Comparison of ENCODE assay signal across 30 mouse cellular contexts in the genomic region with DNA sequence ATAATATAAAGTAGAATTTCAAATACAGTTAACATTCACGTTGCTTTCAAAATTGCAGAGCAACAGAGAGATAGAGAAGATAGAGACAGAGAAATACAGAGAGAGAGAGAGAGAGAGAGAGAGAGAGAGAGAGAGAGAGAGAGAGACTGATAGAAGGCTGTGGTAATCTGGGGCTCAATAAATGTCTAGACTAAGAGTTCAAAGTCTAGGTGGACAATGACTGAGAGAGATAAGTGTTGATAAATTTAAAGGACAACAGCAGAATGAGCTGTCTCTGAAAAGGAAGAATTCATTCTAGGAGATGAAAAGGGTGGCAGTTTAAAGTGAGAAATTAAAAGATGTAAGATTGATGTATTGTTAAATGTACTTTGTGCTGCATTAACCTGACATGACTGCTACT.
"Had no signal": no experiment of that assay in that cellular context is flagged by ENCODE, and none has a peak within 500 bp of the region (broad histone marks: within the 10 kb centered on the region; RNA-seq: fewer than 3 reads in every experiment).

No protein-coding gene starts in this region.

- H3K9me3 ChIP-seq: limb, embryonic 10.5 days; limb, embryonic 12.5 days; limb, embryonic 13.5 days; limb, embryonic 15.5 days; liver, embryonic 12.5 days; liver, embryonic 13.5 days; liver, embryonic 15.5 days; lung, embryonic 15.5 days; megakaryocyte, embryonic 14.5 days; midbrain, embryonic 10.5 days; midbrain, embryonic 12.5 days; midbrain, embryonic 13.5 days; midbrain, embryonic 15.5 days had no signal

- H3K9ac ChIP-seq: limb, embryonic 12.5 days; limb, embryonic 13.5 days; limb, embryonic 15.5 days; liver, embryonic 12.5 days; liver, embryonic 13.5 days; liver, embryonic 14.5 days; liver, embryonic 15.5 days; liver, postnatal 0 days; lung, embryonic 14.5 days; lung, embryonic 15.5 days; midbrain, embryonic 12.5 days; midbrain, embryonic 13.5 days; midbrain, embryonic 15.5 days had no signal

- H3K27ac ChIP-seq: limb, embryonic 10.5 days; limb, embryonic 12.5 days; limb, embryonic 13.5 days; limb, embryonic 15.5 days; liver, embryonic 12.5 days; liver, embryonic 13.5 days; liver, embryonic 14.5 days; liver, embryonic 15.5 days; lung, embryonic 15.5 days; macrophage; midbrain, embryonic 10.5 days; midbrain, embryonic 12.5 days; midbrain, embryonic 13.5 days; midbrain, embryonic 15.5 days had no signal

- H3K4me2 ChIP-seq: limb, embryonic 12.5 days; limb, embryonic 13.5 days; limb, embryonic 15.5 days; liver, embryonic 11.5 days; liver, embryonic 12.5 days; liver, embryonic 13.5 days; liver, embryonic 15.5 days; lung, embryonic 14.5 days; lung, embryonic 15.5 days; midbrain, embryonic 11.5 days; midbrain, embryonic 12.5 days; midbrain, embryonic 13.5 days; midbrain, embryonic 15.5 days had no signal

- H3K27me3 ChIP-seq: limb, embryonic 12.5 days; limb, embryonic 13.5 days; limb, embryonic 15.5 days; liver, embryonic 12.5 days; liver, embryonic 13.5 days; liver, embryonic 15.5 days; lung, embryonic 15.5 days; megakaryocyte, embryonic 14.5 days; midbrain, embryonic 12.5 days; midbrain, embryonic 13.5 days; midbrain, embryonic 15.5 days had no signal

- H3K4me1 ChIP-seq: limb, embryonic 10.5 days; limb, embryonic 12.5 days; limb, embryonic 13.5 days; limb, embryonic 15.5 days; liver, embryonic 12.5 days; liver, embryonic 13.5 days; liver, embryonic 15.5 days; lung, embryonic 15.5 days; midbrain, embryonic 10.5 days; midbrain, embryonic 12.5 days; midbrain, embryonic 13.5 days; midbrain, embryonic 15.5 days had no signal

- ATAC-seq: liver, embryonic 12.5 days; liver, postnatal 0 days; lung, postnatal 0 days; midbrain, embryonic 13.5 days; midbrain, embryonic 15.5 days; midbrain, embryonic 16.5 days had no signal

- H3K4me3 ChIP-seq: limb, embryonic 10.5 days; limb, embryonic 12.5 days; limb, embryonic 13.5 days; limb, embryonic 15.5 days; liver, embryonic 12.5 days; liver, embryonic 13.5 days; liver, embryonic 15.5 days; lung, embryonic 15.5 days; megakaryocyte, embryonic 14.5 days; midbrain, embryonic 10.5 days; midbrain, embryonic 12.5 days; midbrain, embryonic 13.5 days; midbrain, embryonic 15.5 days; myocyte had no signal

- DNase-seq: left cerebral cortex, postnatal 4 days; liver; liver, embryonic 13.5 days; liver, postnatal 0 days; lung, adult 2 months; lung, embryonic 14.5 days; lung, postnatal 10 days; lung, postnatal 14 days; lung, postnatal 36 days; lung, postnatal 4 days; midbrain, embryonic 14.5 days had no signal

- H3K36me3 ChIP-seq: limb, embryonic 10.5 days; limb, embryonic 12.5 days; limb, embryonic 13.5 days; limb, embryonic 15.5 days; liver, embryonic 12.5 days; liver, embryonic 13.5 days; liver, embryonic 15.5 days; lung, embryonic 15.5 days; midbrain, embryonic 10.5 days; midbrain, embryonic 12.5 days; midbrain, embryonic 13.5 days; midbrain, embryonic 15.5 days had no signal
